Mouse (Mus musculus) ovary, adult 18-20 months (tissue): ENCODE data around the gene Fam83f.
"Not testable (repeated sequence)": the region's sequence is repeated elsewhere in the genome, so short reads cannot be mapped to it uniquely, and the experiment has no call there.

Experiments
- DNase-seq: peaks from one replicate; pipeline ENCODE4 v3.0.0; 2022; ENCODE audit warnings: low spot score, mixed read lengths

The Fam83f gene

GRCm38 (mm10) chr15:80705828-80706549 is 34.3 kb downstream of the Fam83f start:
- DNase-seq = peak; percentile 47

DNA sequence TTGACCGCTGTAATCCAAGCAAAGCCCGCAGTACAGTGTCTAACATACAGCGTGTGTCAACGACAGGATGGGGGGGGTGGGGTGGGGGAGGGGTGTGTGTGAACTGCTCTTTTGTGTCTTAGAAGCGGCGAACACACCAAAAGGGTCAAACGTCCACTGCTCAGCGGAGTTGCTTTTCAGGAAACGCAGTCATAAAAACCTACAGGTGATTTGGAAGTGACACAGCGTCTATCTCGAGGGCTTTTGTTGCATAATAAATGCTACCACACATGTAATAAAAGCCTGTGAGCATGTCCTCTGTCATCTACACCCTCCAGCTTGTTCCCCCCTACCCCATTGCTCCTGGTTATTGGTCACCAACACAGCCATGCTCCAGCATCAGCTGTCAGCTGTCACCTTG is 34.9 kb downstream of the Fam83f start:
- DNase-seq = no peak

- peak; percentile 73 for DNase-seq
Measured at GRCm38 (mm10) chr15:80707088-80707487, 35.4 kb downstream of the Fam83f start.

GRCm38 (mm10) chr15:80709593-80709992 is 37.9 kb downstream of the Fam83f start:
- no peak for DNase-seq

- no peak for DNase-seq
Measured at GRCm38 (mm10) chr15:80710257-80710607, 38.6 kb downstream of the Fam83f start.

DNA sequence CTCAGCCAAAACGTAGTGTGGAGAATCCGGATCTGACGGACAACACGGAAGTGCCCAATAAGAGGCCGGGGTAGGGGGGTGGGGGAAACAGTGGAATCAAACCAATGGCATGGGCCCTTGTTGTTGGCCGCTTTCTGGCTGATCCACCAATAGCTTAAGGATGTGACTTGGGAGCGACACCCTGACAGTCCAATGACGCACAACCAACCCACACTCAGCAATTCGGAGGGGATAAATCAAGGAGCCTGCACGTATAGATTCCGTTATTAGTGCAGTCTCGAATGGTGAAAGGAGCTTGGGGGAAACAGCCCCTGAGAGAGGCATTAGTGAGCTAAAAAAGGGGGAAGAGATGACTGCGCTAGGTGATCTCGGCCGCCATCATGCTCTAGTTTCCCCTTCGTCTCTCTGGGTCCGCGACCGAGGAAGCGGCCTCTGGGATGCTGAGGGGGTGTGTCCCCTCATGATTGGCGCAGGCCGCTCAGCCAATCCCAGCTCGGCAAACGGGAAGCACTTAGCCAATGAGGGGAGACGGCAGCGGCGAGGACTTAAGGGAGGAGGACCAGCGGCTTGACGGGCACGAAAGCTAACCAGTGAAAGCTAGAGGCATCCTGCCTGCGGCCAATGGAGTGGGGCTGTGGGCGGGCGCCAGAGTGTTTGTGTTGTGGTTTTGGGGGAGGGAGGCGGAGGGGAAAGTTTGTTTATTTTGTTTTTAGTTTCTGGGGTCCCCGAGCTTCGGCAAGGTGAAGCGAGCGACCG is 39.1 kb downstream of the Fam83f start, which contains the start of gene Tnrc6b:
Gene Tnrc6b, plus strand, starts transcription at position 706 of the 756 bp plus-strand sequence.
- DNase-seq = peak; percentile 99

DNA sequence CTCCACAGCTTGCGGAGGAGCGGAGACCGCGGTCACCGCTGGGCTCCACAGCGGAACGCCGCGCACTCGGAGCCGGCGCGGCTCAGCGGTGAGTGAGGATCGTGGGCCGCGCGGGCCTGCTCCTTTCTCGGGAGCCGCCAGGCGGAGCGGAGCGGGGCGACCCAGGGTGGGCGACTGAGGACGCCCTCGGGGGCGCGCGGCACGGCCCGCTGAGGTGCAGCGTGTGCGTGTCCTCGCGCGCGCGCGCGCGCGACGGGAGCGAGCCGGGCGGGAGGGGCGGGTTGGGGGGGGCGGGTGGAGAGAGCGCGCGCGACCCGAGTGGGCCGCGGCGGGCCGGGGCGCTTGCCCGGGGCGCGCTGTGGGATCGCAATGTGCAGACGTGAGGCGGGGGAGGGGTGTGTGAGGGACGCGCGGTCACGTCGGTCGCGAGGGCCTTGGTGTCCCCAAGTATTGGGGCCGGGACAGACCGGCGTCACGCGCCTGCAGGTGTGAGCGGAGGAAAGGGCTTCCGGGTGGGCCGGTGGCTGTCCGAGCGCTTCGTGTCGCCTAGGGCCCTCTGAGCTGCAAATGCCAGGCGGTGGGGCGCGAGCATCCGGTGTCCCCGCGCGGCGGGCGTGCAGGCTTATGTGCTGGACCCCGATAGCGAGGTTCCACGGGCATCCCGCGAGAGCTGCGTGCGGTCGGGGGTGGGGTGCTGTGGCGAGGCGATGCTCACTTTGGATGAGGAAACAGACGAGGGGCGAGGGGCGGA is 39.9 kb downstream of the Fam83f start:
- DNase-seq = peak; percentile 20

DNA sequence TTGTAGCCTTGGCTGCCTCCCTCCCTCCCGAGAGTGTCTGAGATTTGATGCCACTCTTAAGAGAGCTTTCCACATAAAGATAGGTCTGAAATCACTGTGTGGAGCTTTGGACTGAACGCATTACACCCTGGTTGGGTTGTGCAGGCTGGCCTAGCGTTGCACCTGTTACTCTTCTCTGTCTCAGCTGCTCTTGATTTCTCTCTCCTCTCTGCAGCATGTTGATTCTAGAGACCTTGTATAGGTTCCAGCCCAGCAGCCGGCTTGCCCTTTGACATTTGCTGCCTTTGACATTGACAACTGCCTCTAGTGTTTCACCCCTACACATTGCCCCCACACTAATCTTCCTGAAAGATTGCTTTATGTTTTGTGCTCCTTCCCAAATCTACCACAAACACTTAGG is 42.7 kb downstream of the Fam83f start:
- DNase-seq = no peak

DNA sequence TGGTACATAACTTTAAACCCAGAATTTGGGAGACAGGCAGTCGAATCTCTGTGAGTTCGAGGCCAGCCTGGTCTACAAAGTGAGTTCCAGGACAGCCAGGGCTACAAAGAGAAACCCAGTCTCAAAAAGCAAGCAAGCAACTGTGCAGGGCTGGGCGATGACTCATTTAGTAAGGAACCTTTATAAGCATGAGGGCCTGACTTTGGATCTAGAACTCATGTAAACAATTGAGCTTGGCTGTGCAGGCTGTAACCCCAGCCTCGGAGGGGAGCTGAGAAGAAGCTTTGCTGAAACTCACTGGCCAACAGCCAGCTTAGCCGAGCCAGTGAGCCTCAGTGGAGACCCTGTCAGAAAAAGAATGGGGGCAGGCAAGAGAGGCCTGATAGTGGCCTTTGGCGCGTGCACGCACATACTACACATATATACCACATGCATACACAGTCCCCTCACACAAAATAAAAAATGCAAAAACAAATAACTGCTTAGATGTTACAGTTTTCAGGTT is 45.0 kb downstream of the Fam83f start:
- DNase-seq = no peak

DNA sequence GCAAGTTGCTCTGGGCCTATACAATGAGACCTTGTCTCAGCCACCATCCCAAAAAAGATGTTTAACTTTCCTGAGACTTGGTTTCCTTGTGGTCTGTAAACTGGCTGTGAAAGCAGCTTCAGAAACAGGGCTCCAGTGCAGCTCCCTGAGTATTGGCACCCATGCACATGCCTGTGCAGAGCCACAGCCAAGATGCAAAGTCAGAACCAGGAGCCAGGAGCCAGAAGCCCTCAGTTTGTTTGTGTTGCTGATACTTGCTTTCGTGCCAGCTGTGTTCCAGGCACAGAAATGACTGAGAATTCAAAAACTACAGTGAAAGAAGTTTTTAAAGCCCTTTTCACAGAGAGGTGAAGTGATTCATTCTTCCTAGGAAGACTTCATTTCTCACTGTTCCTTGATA is 45.8 kb downstream of the Fam83f start:
- no peak for DNase-seq

GRCm38 (mm10) chr15:80720249-80720648 is 48.6 kb downstream of the Fam83f start:
- no peak for DNase-seq

- no peak for DNase-seq
Measured at GRCm38 (mm10) chr15:80721861-80722260, 50.2 kb downstream of the Fam83f start.

DNA sequence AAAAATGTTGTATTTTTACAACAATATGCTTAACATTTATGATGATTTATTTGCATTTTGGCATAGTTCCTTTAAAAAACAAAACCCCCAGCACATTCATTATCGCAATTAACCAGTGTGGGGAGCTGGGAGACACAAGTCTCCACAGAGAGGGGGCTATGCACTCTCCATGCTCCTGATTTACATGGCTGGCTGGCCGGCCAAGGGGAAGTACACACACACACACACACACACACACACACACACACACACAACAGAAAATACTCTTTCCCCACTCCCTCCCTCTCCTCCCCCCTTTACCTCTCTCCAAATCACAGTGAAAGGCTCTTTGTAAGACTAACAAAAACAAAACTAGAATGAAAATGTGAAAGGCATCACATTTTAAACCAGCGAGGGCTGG is 50.7 kb downstream of the Fam83f start:
- no peak for DNase-seq

- no peak for DNase-seq
Measured at GRCm38 (mm10) chr15:80729477-80729876, 57.8 kb downstream of the Fam83f start.

DNA sequence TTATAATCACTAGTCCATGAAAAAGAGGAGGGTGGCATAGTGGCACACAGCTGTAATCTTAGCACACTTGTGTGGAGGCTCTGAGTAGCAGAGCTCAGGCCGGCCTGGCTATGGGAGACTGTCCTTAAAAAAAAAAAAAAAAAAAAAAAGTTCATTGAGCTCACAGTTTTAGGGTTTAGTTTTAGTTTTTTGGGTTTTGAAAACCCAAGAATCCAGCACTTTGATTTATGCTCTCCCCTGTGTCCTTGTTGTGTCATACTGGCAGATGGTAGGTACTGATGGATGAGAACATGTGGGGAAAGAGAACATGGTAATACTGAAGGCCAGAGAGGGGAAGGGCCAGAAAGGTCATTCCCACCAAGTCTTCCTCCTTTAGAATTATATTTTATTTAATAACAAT is 59.4 kb downstream of the Fam83f start:
- no peak for DNase-seq

DNA sequence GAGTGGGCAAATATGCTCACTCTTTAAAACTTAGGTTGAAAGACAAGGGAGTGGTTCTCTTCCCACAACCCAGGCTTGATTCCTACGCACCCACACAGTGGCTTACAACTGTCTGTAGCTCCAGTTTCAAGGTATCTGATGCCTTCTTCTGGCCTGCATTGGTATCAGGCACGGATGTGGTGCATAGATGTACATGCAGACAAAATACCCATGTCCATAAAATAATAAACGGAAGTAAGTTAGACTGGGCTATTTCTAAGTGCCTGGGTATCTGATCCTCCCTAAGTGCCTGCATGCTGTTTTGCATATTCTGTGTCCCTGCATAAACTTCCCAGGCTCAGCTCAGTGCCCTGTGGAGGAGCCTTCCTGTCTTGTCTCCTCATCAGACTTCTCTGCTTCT is 59.9 kb downstream of the Fam83f start:
- DNase-seq = no peak

DNA sequence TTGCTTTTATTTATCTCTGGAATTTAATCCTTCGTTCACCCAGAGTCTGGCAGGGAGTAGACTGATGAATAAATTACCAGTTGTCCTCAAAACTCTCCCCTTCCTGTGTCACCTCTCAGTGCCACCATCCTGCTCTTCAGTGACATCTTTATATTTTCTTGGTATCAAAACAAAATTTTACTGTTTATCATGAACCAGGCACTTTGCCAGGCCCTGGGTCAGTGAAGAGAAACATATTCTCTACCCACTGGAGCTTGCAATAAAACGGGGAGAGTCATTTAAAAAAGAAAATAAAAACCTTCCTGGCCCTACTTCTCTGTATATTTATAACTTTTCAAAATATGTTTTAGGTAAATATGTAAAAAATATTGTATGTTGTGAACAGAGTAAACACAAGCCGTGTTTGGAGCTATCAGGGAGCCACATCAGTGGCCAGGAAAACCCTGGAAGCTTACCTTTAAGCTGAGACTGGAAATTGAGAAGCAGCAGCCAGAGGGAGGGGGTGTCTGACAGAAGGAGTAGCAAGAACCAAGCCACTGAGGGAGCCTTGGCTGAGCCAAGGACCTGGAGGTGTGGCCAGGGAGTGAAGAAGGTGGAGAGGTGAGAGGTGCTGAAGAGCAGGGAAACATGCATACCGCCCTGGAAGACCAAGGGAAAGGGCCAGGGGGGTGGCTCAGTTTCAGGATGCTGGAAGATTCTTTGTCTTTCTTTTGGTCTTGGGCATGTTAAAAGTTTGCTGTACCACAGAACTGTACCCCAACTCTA is 60.8 kb downstream of the Fam83f start:
- DNase-seq = no peak

DNA sequence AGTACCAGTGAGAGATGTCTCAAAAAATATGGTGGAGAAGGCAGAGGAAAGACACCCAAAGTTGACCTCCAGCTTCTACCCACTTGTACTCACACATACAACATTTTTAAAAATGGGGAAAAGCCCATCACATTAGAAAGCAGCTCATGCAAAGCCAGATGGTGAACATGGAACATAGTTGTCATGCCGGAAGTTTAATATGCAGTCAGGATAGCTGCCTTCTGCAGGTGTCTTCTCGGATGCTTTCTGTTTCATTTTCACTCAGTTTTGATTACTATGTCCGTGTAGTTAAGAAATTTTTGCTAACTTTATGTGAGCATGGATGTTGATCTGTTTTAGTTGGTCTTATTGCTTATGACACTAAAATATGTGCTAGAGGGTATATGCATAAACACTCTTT is 63.7 kb downstream of the Fam83f start:
- no peak for DNase-seq

- not testable (repeated sequence) for DNase-seq
Measured at GRCm38 (mm10) chr15:80735708-80736107, 64.1 kb downstream of the Fam83f start.

DNA sequence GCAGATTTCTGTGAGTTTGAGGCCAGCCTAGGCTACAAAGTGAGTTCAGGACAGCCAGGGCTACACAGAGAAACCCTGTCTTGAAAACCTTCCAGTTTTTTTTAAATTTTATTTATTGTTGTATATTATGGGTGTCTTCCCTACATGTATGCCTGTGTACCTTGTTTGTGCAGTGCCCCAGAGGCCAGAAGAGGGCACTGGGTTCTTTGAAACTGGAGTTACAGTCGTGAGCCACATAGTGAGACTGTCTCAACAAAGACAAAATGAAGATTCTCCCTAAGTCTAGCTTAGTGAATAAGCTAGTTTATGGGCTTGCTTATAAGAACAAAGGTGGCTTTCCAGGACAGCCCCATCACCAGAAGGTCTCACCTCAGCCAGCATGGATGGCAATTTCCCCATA is 64.9 kb downstream of the Fam83f start:
- DNase-seq = no peak

DNA sequence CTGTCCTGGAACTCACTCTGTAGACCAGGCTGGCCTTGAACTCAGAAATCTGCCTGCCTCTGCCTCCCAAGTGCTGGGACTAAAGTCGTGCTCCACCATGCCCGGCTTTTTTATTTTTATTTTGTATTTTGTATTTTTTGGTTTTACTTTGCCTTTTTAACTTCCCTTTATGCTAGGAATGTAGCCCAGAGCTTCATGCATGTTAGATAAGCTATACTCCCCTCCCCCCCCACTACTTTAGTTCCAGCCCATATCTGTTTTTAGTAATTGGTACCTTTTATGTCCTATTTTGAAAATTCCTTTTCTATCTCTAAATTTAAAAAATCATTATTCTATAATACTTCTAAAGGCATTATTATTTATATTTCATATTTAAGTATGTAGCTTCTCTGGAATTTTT is 66.6 kb downstream of the Fam83f start:
- no peak for DNase-seq

DNA sequence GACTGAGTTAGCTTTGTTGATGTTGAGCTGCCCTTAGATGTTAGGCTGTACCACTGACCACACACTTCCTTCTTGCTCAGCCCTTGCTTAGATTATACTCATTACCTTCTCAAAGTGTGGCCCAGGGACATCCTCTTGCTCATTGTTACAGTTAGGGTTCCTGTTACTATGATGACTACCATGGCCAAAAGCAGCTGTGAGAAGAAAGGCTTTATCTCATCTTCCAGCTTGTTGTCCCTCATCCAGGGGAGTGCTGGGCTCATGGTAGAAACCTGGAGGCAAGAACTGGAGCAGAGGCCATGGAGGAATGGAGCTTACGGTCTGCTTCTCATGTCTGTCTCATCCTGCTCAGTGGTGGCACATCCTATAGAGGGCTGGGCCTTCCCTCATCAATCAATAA is 68.3 kb downstream of the Fam83f start:
- no peak for DNase-seq
